Mouse (Mus musculus): ENCODE results near the gene Scgb2b21.
"Not testable (repeated sequence)": the region's sequence is repeated elsewhere in the genome, so short reads cannot be mapped to it uniquely, and the experiment has no call there.

- not testable (repeated sequence) for TF ChIP-seq CTCF, EP300 (IDR thresholded peaks at IDR 0.05)
Observed at GRCm38 (mm10) chr7:33543420-33543819, 23.2 kb upstream of the Scgb2b21 start.

All from lung, postnatal 0 days (tissue).